Mouse (Mus musculus) heart, adult 18-20 months (tissue): ENCODE results near the gene Gm49383. TPM values are rescaled to one million over a fixed set of nuclear protein-coding genes. Genes with fewer than 3 reads are reported as not detected.

Source experiments
- DNase-seq, 2 experiments: peaks; one replicate each; pipeline ENCODE4 v3.0.0; 2021 to 2022; ENCODE audit warnings: mixed read lengths in 1 of 2
- total RNA-seq, 2 experiments: library from RNA; stranded (reverse); gene quantifications; 2 replicates each; pipeline ENCODE4 v1.2.3; 2021

The Gm49383 gene
- total RNA-seq, 2 experiments from 2014 or later: 2.8 to 3.1 TPM

GRCm38 (mm10) chr12:69204052-69204833 is 7.3 kb upstream of the Gm49383 start, which contains the start of gene Gm49384:
Gene Gm49384 (minus strand): TSS chr12:69204267.
- no peak for DNase-seq

- no peak for DNase-seq
Observed at GRCm38 (mm10) chr12:69198985-69199384, 2.1 kb upstream of the Gm49383 start.

GRCm38 (mm10) chr12:69198164-69198535 is 1.2 kb upstream of the Gm49383 start, which contains the start of gene Dnaaf2:
Gene Dnaaf2 (minus strand): TSS chr12:69198429.
- DNase-seq: peak; percentile 61 to 71

GRCm38 (mm10) chr12:69197378-69198163 is 667 bp upstream of the Gm49383 start:
- DNase-seq: peak; percentile 60 to 70

GRCm38 (mm10) chr12:69192637-69193036 is 4.3 kb downstream of the Gm49383 start:
- DNase-seq: no peak

- no peak for DNase-seq
Observed at GRCm38 (mm10) chr12:69191396-69191795, 5.5 kb downstream of the Gm49383 start.

- no peak for DNase-seq
Observed at GRCm38 (mm10) chr12:69190522-69190921, 6.4 kb downstream of the Gm49383 start.

- no peak for DNase-seq
Observed at GRCm38 (mm10) chr12:69190074-69190473, 6.8 kb downstream of the Gm49383 start.

GRCm38 (mm10) chr12:69186811-69187471 is 10.0 kb downstream of the Gm49383 start:
- DNase-seq: no peak

GRCm38 (mm10) chr12:69185371-69185770 is 11.5 kb downstream of the Gm49383 start:
- DNase-seq: no peak

- peak; percentile 74 to 79 for DNase-seq
Observed at GRCm38 (mm10) chr12:69184342-69185295, 12.3 kb downstream of the Gm49383 start.

GRCm38 (mm10) chr12:69183583-69184308 is 13.2 kb downstream of the Gm49383 start, which contains the start of the genes Rpl36al and Mgat2:
Gene Rpl36al (minus strand): TSS chr12:69184083.
Gene Mgat2 (plus strand): TSS chr12:69184157.
- peak; percentile 99 for DNase-seq

GRCm38 (mm10) chr12:69181800-69182199 is 15.1 kb downstream of the Gm49383 start:
- no peak for DNase-seq

- DNase-seq: no peak
Observed at GRCm38 (mm10) chr12:69179371-69179770, 17.5 kb downstream of the Gm49383 start.

- DNase-seq: no peak
Observed at GRCm38 (mm10) chr12:69177526-69177925, 19.4 kb downstream of the Gm49383 start.

GRCm38 (mm10) chr12:69175975-69176374 is 20.9 kb downstream of the Gm49383 start:
- DNase-seq: no peak

GRCm38 (mm10) chr12:69171307-69171706 is 25.6 kb downstream of the Gm49383 start:
- no peak for DNase-seq

GRCm38 (mm10) chr12:69168461-69169106 is 28.3 kb downstream of the Gm49383 start, which contains the start of gene Lrr1:
Gene Lrr1 (plus strand): TSS chr12:69168814.
- peak; percentile 86 to 94 for DNase-seq

GRCm38 (mm10) chr12:69167656-69168460 is 29.0 kb downstream of the Gm49383 start:
- DNase-seq: no peak
